12 mouse cellular contexts compared by ENCODE assay signal in genomic region chr4:57040481-57040880, GRCm38 (mm10). TPM values are rescaled to one million over a fixed set of nuclear protein-coding genes. Genes with fewer than 3 reads are reported as not detected.
DNase-seq lines count a peak whose midpoint lies in the region; ATAC-seq and TF ChIP-seq lines count a peak whose summit lies in the region.
"Had no signal": no experiment of that assay in that cellular context is flagged by ENCODE, and none has a peak within 500 bp of the region (broad histone marks: within the 10 kb centered on the region; RNA-seq: fewer than 3 reads in every experiment).

No protein-coding gene starts in this region.

- DNase-seq in cerebellum, adult 2 months = no peak
- DNase-seq in midbrain, embryonic 11.5 days (ENCODE audit: low spot score, missing footprints) = no peak
- DNase-seq in limb, embryonic 10.5 days (ENCODE audit: low spot score) = peak; percentile 56
- DNase-seq in splenic B cell, adult 2 months (ENCODE audit: low read depth, low spot score) = peak; percentile 36
- DNase-seq in thymus, postnatal 10 days (ENCODE audit: low spot score in 2 of 2) = no peak
- DNase-seq in heart, embryonic 10.5 days (ENCODE audit: low spot score) = no peak
- DNase-seq: gastrocnemius, postnatal 36 days; heart, postnatal 10 days had no signal

- H3K4me3 ChIP-seq in cerebellum, adult 2 months (replicated peaks; ENCODE audit: insufficient read depth, low read depth, low read length) = no peak overlapping the region
- no peak overlapping the region for H3K4me3 ChIP-seq in midbrain, embryonic 11.5 days (ENCODE audit: low read depth, low read length)
- no peak overlapping the region for H3K4me3 ChIP-seq in midbrain, embryonic 16.5 days (ENCODE audit: low read depth, low read length)
- no peak overlapping the region for H3K4me3 ChIP-seq in limb, embryonic 10.5 days
- H3K4me3 ChIP-seq in heart, embryonic 10.5 days = no peak overlapping the region
- H3K4me3 ChIP-seq: forebrain, embryonic 15.5 days; lung, embryonic 15.5 days had no signal

- ATAC-seq in cerebellum, adult (ENCODE audit: insufficient number of reproducible peaks, low FRiP score, low TSS enrichment) = no peak
- peak; percentile 25; the same call in 1 of the 2 replicates for ATAC-seq in midbrain, embryonic 11.5 days (ENCODE audit: low FRiP score)
- ATAC-seq in midbrain, embryonic 16.5 days = no peak
- ATAC-seq: forebrain, embryonic 15.5 days had no signal

- no peaks in the 10 kb centered on the region for H3K27me3 ChIP-seq in cerebellum, adult 2 months (ENCODE audit: control insufficient read depth, insufficient read depth, low read length)
- no peaks in the 10 kb centered on the region for H3K27me3 ChIP-seq in midbrain, embryonic 11.5 days (ENCODE audit: control insufficient read depth, insufficient read depth, low read length)
- no peaks in the 10 kb centered on the region for H3K27me3 ChIP-seq in midbrain, embryonic 16.5 days (ENCODE audit: control insufficient read depth, insufficient read depth, low read depth, low read length)
- peaks cover 15% of the 10 kb centered on the region for H3K27me3 ChIP-seq in limb, embryonic 10.5 days (ENCODE audit: low read depth, poor library complexity, severe bottlenecking)
- no peaks in the 10 kb centered on the region for H3K27me3 ChIP-seq in splenic B cell, adult 2 months (ENCODE audit: control insufficient read depth, insufficient read depth, low read length, poor library complexity, severe bottlenecking)
- peaks cover 13% of the 10 kb centered on the region; the same call in 1 of the 2 replicates for H3K27me3 ChIP-seq in heart, embryonic 10.5 days (ENCODE audit: insufficient read depth, poor library complexity, severe bottlenecking)
- H3K27me3 ChIP-seq: forebrain, embryonic 15.5 days had no signal

- TF ChIP-seq CTCF in cerebellum, adult 2 months (IDR thresholded peaks at IDR 0.05; ENCODE audit: borderline replicate concordance, insufficient read depth, low read depth, low read length) = no peak

- H3K9me3 ChIP-seq in midbrain, embryonic 11.5 days (ENCODE audit: control insufficient read depth, low read length) = no peaks in the 10 kb centered on the region
- no peaks in the 10 kb centered on the region for H3K9me3 ChIP-seq in midbrain, embryonic 16.5 days (replicated peaks; ENCODE audit: control insufficient read depth, low read length, poor library complexity, severe bottlenecking)
- H3K9me3 ChIP-seq in limb, embryonic 10.5 days (replicated peaks) = no peaks in the 10 kb centered on the region
- H3K9me3 ChIP-seq in heart, embryonic 10.5 days = no peaks in the 10 kb centered on the region
- H3K9me3 ChIP-seq: lung, embryonic 15.5 days had no signal

- TF ChIP-seq POLR2A in cerebellum, adult 2 months (IDR thresholded peaks at IDR 0.05; ENCODE audit: borderline replicate concordance, insufficient read depth, low read length) = no peak

- WGBS in cerebellum, adult 2 months = 87% methylated on average over 8 of the region's 8 CpGs
- 68% methylated on average over 8 of the region's 8 CpGs for WGBS in midbrain, embryonic 11.5 days
- WGBS in midbrain, embryonic 16.5 days = 75% methylated on average over 8 of the region's 8 CpGs
- 64% methylated on average over 8 of the region's 8 CpGs for WGBS in limb, embryonic 10.5 days
- WGBS in heart, embryonic 10.5 days = 62% methylated on average over 8 of the region's 8 CpGs

- no peaks in the 10 kb centered on the region for H3K36me3 ChIP-seq in midbrain, embryonic 11.5 days (ENCODE audit: control insufficient read depth, insufficient read depth, low read length)
- no peaks in the 10 kb centered on the region for H3K36me3 ChIP-seq in midbrain, embryonic 16.5 days (ENCODE audit: control insufficient read depth, insufficient read depth, low read length)
- H3K36me3 ChIP-seq in limb, embryonic 10.5 days = no peaks in the 10 kb centered on the region
- no peaks in the 10 kb centered on the region for H3K36me3 ChIP-seq in splenic B cell, adult 2 months (ENCODE audit: control insufficient read depth, insufficient read depth, low read length, poor library complexity, severe bottlenecking)
- no peaks in the 10 kb centered on the region for H3K36me3 ChIP-seq in heart, embryonic 10.5 days
- H3K36me3 ChIP-seq: forebrain, embryonic 15.5 days; lung, embryonic 15.5 days had no signal

- no peak overlapping the region for H3K4me2 ChIP-seq in midbrain, embryonic 11.5 days
- no peak overlapping the region for H3K4me2 ChIP-seq in midbrain, embryonic 16.5 days (ENCODE audit: low read length)
- H3K4me2 ChIP-seq: lung, embryonic 15.5 days had no signal

- H3K27ac ChIP-seq in cerebellum, adult 2 months (ENCODE audit: insufficient read depth, low read length) = peak overlapping the region; percentile 40; the same call in 1 of the 2 replicates
- no peak overlapping the region for H3K27ac ChIP-seq in midbrain, embryonic 11.5 days (ENCODE audit: low read depth, low read length)
- no peak overlapping the region for H3K27ac ChIP-seq in midbrain, embryonic 16.5 days (ENCODE audit: low read length)
- H3K27ac ChIP-seq in limb, embryonic 10.5 days = peak overlapping the region; percentile 50; the same call in 1 of the 2 replicates
- no peak overlapping the region for H3K27ac ChIP-seq in heart, embryonic 10.5 days
- H3K27ac ChIP-seq: lung, embryonic 15.5 days had no signal

- H3K9ac ChIP-seq in midbrain, embryonic 11.5 days (ENCODE audit: low read length) = no peak overlapping the region
- H3K9ac ChIP-seq in midbrain, embryonic 16.5 days (ENCODE audit: low read depth, low read length) = no peak overlapping the region
- H3K9ac ChIP-seq: lung, embryonic 15.5 days had no signal

- H3K4me1 ChIP-seq in cerebellum, adult 2 months (ENCODE audit: control insufficient read depth, insufficient read depth, low read length) = peaks cover 43% of the 10 kb centered on the region
- H3K4me1 ChIP-seq in midbrain, embryonic 11.5 days (ENCODE audit: control insufficient read depth, insufficient read depth, low read length) = peaks cover 9% of the 10 kb centered on the region
- H3K4me1 ChIP-seq in midbrain, embryonic 16.5 days (ENCODE audit: control insufficient read depth, insufficient read depth, low read length) = peaks cover 11% of the 10 kb centered on the region
- H3K4me1 ChIP-seq in limb, embryonic 10.5 days = peaks cover 24% of the 10 kb centered on the region
- peaks cover 9% of the 10 kb centered on the region; the same call in 1 of the 2 replicates for H3K4me1 ChIP-seq in heart, embryonic 10.5 days

RNA-seq across cellular contexts. Expression of gene Frrs1l, which starts 50.3 kb away (rescaled TPM):
- 102 and 111 TPM in 2 replicates for polyA plus RNA-seq in cerebellum, adult 2 months (2012; rRNA removed)
- 6.2 and 6.4 TPM in 2 replicates for polyA plus RNA-seq in midbrain, embryonic 11.5 days (2014; fragmentation: Nextera tagmentation; extraction: Ambion mirVana)
- polyA plus RNA-seq in midbrain, embryonic 16.5 days (2015; fragmentation: Nextera tagmentation; extraction: Ambion mirVana) = 23.2 and 23.8 TPM in 2 replicates
- polyA plus RNA-seq in limb, embryonic 10.5 days (2016; fragmentation: Nextera tagmentation; extraction: Ambion mirVana) = 0.09 and 0.20 TPM in 2 replicates
- 0.11 and 0.17 TPM in 2 replicates for polyA plus RNA-seq in heart, embryonic 10.5 days (2016; fragmentation: Nextera tagmentation; extraction: Ambion mirVana)

Comparison
In these comparisons a context has a peak if more than half of its experiments do, and no peak if none do; other contexts are left out.
1. DNase-seq: peak in limb, embryonic 10.5 days (single experiment) and splenic B cell, adult 2 months (single experiment); none in cerebellum, adult 2 months (0 of 2), midbrain, embryonic 11.5 days (single experiment), thymus, postnatal 10 days (0 of 2) and heart, embryonic 10.5 days (single experiment).
2. H3K27ac ChIP-seq: peak in cerebellum, adult 2 months (single experiment) and limb, embryonic 10.5 days (single experiment); none in midbrain, embryonic 11.5 days (single experiment), midbrain, embryonic 16.5 days (single experiment) and heart, embryonic 10.5 days (single experiment).